ENCODE assay signal across 8 mouse cellular contexts in the genomic region with DNA sequence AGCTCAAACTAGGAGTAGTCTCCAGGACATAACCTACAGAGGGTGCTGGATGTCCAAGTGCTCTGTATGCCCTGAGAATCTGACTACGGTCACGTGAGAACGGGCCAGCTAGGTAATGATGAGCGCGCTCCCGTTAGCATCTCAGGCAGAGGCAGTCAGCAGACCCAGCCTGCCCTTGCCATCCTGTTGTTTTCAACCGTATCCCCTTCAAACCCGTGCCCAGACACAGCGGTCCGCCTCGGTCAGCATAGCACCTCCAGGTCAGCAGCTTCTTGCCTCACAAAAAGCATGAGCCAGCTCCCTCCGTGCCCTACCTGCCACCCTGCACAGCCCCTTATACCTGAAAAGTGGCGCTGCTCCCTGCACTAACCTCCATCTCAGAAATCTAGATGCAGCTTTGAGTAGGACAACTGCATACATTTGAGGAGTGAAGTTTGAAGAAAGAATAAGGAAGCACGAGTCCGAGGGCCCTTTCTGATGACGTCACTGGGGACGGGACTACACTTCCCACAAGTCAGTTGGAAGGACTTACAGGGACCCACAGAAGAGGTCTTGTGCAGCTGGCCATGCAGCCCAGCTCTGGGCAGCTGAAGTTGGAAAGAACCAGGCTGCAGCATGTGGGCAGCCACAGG. TPM values are rescaled to one million over a fixed set of nuclear protein-coding genes. Genes with fewer than 3 reads are reported as not detected.
DNase-seq lines count a peak whose midpoint lies in the region; ATAC-seq lines count a peak whose summit lies in the region.

No protein-coding gene starts in this region.

- peak; percentile 86 for DNase-seq in T-cell, adult 2 months (ENCODE audit: low spot score)
- DNase-seq in cerebellum, postnatal 4 days (ENCODE audit: low spot score in 2 of 2), result peak; percentile 58 to 78
- DNase-seq in gastrocnemius, adult 18-20 months (ENCODE audit: low spot score), result peak; percentile 92
- DNase-seq in left cerebral cortex, adult 18-20 months (ENCODE audit: low spot score in 2 of 2), result peak; percentile 90 to 91
- DNase-seq in right cerebral cortex, adult 18-20 months, result peak; percentile 93
- DNase-seq in urinary bladder, postnatal 10 days (ENCODE audit: low spot score), result peak; percentile 45

- ATAC-seq in hindbrain, embryonic 16.5 days, result peak; percentile 94

- H3K4me3 ChIP-seq in hindbrain, embryonic 16.5 days (ENCODE audit: low read length), result peak overlapping the region; percentile 75
- H3K4me3 ChIP-seq in macrophage (ENCODE audit: inconsistent target), result peak overlapping the region; percentile 99

- H3K36me3 ChIP-seq in hindbrain, embryonic 16.5 days (ENCODE audit: control insufficient read depth, insufficient read depth, low read length), result no peaks in the 10 kb centered on the region
- no peaks in the 10 kb centered on the region for H3K36me3 ChIP-seq in macrophage (ENCODE audit: inconsistent target)

- H3K4me2 ChIP-seq in hindbrain, embryonic 16.5 days (ENCODE audit: low read length), result peak overlapping the region; percentile 74

- no peaks in the 10 kb centered on the region for H3K9me3 ChIP-seq in hindbrain, embryonic 16.5 days (ENCODE audit: control insufficient read depth, low read length)

- peak overlapping the region; percentile 57 for H3K27ac ChIP-seq in hindbrain, embryonic 16.5 days (ENCODE audit: low read depth, low read length)
- peak overlapping the region; percentile 67 for H3K27ac ChIP-seq in macrophage

- under 1% methylated on average over 17 of the region's 17 CpGs for WGBS in hindbrain, embryonic 16.5 days
- under 1% methylated on average over 17 of the region's 17 CpGs for WGBS in macrophage (ENCODE audit: missing documents)

- H3K79me2 ChIP-seq in macrophage (ENCODE audit: inconsistent target), result peaks cover 71% of the 10 kb centered on the region

- no peaks in the 10 kb centered on the region for H3K27me3 ChIP-seq in hindbrain, embryonic 16.5 days (replicated peaks; ENCODE audit: control insufficient read depth, insufficient read depth, low read length)

- peaks cover 11% of the 10 kb centered on the region for H3K4me1 ChIP-seq in hindbrain, embryonic 16.5 days (ENCODE audit: control insufficient read depth, insufficient read depth, low read depth, low read length)

- H3K9ac ChIP-seq in hindbrain, embryonic 16.5 days (ENCODE audit: low read depth, low read length), result peak overlapping the region; percentile 76

RNA-seq across cellular contexts. Expression of a gene that starts 5.0 kb away (rescaled TPM):
- 1 to 10 TPM; 4.7 to 4.9 TPM for total RNA-seq in gastrocnemius, adult 18-20 months (2021)
- 8.4 and 8.9 TPM in 2 replicates for polyA plus RNA-seq in hindbrain, embryonic 16.5 days (2015; fragmentation: Nextera tagmentation; extraction: Ambion mirVana)
- total RNA-seq in left cerebral cortex, adult 18-20 months (2021), result 10 to 100 TPM; 14.1 to 14.4 TPM
- 10 to 100 TPM in 15 of 26 experiments, 1 to 10 TPM in 11; 4.4 to 27.5 (median 11.3) TPM for total RNA-seq in macrophage (2018; cell fraction: chromatin; rRNA removed)
- total RNA-seq in macrophage (2018; cell fraction: cytosol; rRNA removed), result 10 to 100 TPM in 18 of 26 experiments, 1 to 10 TPM in 8; 4.5 to 16.7 (median 13.0) TPM
- 10 to 100 TPM in 10 of 26 experiments, 1 to 10 TPM in 16; 3.7 to 24.4 (median 9.0) TPM for total RNA-seq in macrophage (2018; cell fraction: nucleus; rRNA removed)
- polyA plus RNA-seq in macrophage (2018), result 11.0 to 17.4 TPM (median 11.8 TPM) in 3 replicates

RNA-seq across cellular contexts. Expression of a gene that starts 31.1 kb away (rescaled TPM):
- 1 to 10 TPM; 1.5 to 1.6 TPM for total RNA-seq in gastrocnemius, adult 18-20 months (2021)
- polyA plus RNA-seq in hindbrain, embryonic 16.5 days (2015; fragmentation: Nextera tagmentation; extraction: Ambion mirVana), result 7.0 and 7.2 TPM in 2 replicates
- 1 to 10 TPM; 6.6 to 7.2 TPM for total RNA-seq in left cerebral cortex, adult 18-20 months (2021)
- 1 to 10 TPM in 17 of 26 experiments, under 1 TPM in 7, not detected in 2; 0.36 to 8.1 (median 2.1) TPM for total RNA-seq in macrophage (2018; cell fraction: chromatin; rRNA removed)
- total RNA-seq in macrophage (2018; cell fraction: cytosol; rRNA removed), result 1 to 10 TPM in 20 of 26 experiments, under 1 TPM in 6; 0.14 to 4.2 (median 2.5) TPM
- 1 to 10 TPM in 19 of 26 experiments, under 1 TPM in 6, not detected in 1; 0.36 to 7.8 (median 1.8) TPM for total RNA-seq in macrophage (2018; cell fraction: nucleus; rRNA removed)
- 2.2 to 4.9 TPM (median 4.3 TPM) in 3 replicates for polyA plus RNA-seq in macrophage (2018)

RNA-seq across cellular contexts. Expression of a gene that starts 37.1 kb away (rescaled TPM):
- total RNA-seq in gastrocnemius, adult 18-20 months (2021), result 1 to 10 TPM; 2.5 to 2.9 TPM
- 13.0 and 13.7 TPM in 2 replicates for polyA plus RNA-seq in hindbrain, embryonic 16.5 days (2015; fragmentation: Nextera tagmentation; extraction: Ambion mirVana)
- 10 to 100 TPM; 22.6 to 23.1 TPM for total RNA-seq in left cerebral cortex, adult 18-20 months (2021)
- 100 to 1,000 TPM in 2 of 26 experiments, 10 to 100 TPM in 24; 15.5 to 122 (median 52.7) TPM for total RNA-seq in macrophage (2018; cell fraction: chromatin; rRNA removed)
- total RNA-seq in macrophage (2018; cell fraction: cytosol; rRNA removed), result 10 to 100 TPM in 5 of 26 experiments, 1 to 10 TPM in 21; 3.6 to 11.3 (median 8.0) TPM
- total RNA-seq in macrophage (2018; cell fraction: nucleus; rRNA removed), result 10 to 100 TPM; 10.1 to 70.6 (median 23.7) TPM
- polyA plus RNA-seq in macrophage (2018), result 4.4 to 8.6 TPM (median 6.8 TPM) in 3 replicates

RNA-seq across cellular contexts. Expression of a gene that starts 55.5 kb away (rescaled TPM):
- 1 to 10 TPM; 3.0 to 4.2 TPM for total RNA-seq in gastrocnemius, adult 18-20 months (2021)
- polyA plus RNA-seq in hindbrain, embryonic 16.5 days (2015; fragmentation: Nextera tagmentation; extraction: Ambion mirVana), result 3.2 and 3.3 TPM in 2 replicates
- 1 to 10 TPM; 4.3 to 5.9 TPM for total RNA-seq in left cerebral cortex, adult 18-20 months (2021)
- total RNA-seq in macrophage (2018; cell fraction: chromatin; rRNA removed), result 1 to 10 TPM in 16 of 26 experiments, under 1 TPM in 10; 0.37 to 5.5 (median 1.2) TPM
- total RNA-seq in macrophage (2018; cell fraction: cytosol; rRNA removed), result 1 to 10 TPM in 21 of 26 experiments, under 1 TPM in 5; 0.37 to 3.2 (median 2.0) TPM
- total RNA-seq in macrophage (2018; cell fraction: nucleus; rRNA removed), result 1 to 10 TPM in 17 of 26 experiments, under 1 TPM in 9; 0.28 to 7.0 (median 1.6) TPM
- polyA plus RNA-seq in macrophage (2018), result 2.4 to 3.7 TPM (median 2.5 TPM) in 3 replicates

Comparison
In these comparisons a context has a peak if more than half of its experiments do, and no peak if none do; other contexts are left out.
1. Peak in every context shown above with its lines: DNase-seq, ATAC-seq, H3K4me3 ChIP-seq and H3K27ac ChIP-seq.
2. RNA of a gene that starts 37.1 kb away (total RNA-seq): 22.6 to 23.1 TPM in left cerebral cortex, adult 18-20 months; 2.5 to 2.9 TPM in gastrocnemius, adult 18-20 months; every median in the first group is over 4 times any median in the second.